Mouse (Mus musculus): ENCODE data around the gene Dennd2a. TPM values are rescaled to one million over a fixed set of nuclear protein-coding genes. Genes with fewer than 3 reads are reported as not detected.

Gene Dennd2a
- polyA plus RNA-seq (2017; shearing (Covaris generic)) = 1.5 TPM

DNA sequence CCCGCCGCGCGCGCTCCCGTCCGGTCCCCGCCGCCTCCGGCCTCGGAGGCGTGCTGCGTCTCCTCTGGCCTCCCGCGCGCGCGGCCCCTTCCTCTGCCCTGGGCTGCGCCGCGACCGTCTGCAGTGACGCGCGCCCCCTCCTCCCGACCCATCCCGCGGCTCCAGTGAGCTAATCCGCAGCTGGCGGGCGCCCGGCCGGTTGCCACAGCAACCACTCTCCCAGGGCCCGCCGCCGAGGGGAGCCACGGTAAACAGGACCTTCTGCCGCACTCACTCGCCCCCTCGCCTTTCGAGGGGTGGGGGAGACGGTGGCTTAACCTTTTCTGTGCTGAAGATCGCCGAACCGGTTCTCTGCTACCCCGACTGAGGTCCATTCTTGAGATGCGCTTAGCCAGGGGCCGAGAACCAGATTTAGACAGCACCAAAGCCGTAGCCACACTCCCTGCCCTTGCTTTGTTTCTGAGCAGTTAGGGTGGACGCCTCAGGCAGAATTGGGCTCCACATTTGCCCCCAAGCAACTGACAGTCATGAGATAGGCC, at the start of gene Dennd2a:
Dennd2a (minus strand) TSS at position 145 of the 539 bp plus-strand sequence.

DNA sequence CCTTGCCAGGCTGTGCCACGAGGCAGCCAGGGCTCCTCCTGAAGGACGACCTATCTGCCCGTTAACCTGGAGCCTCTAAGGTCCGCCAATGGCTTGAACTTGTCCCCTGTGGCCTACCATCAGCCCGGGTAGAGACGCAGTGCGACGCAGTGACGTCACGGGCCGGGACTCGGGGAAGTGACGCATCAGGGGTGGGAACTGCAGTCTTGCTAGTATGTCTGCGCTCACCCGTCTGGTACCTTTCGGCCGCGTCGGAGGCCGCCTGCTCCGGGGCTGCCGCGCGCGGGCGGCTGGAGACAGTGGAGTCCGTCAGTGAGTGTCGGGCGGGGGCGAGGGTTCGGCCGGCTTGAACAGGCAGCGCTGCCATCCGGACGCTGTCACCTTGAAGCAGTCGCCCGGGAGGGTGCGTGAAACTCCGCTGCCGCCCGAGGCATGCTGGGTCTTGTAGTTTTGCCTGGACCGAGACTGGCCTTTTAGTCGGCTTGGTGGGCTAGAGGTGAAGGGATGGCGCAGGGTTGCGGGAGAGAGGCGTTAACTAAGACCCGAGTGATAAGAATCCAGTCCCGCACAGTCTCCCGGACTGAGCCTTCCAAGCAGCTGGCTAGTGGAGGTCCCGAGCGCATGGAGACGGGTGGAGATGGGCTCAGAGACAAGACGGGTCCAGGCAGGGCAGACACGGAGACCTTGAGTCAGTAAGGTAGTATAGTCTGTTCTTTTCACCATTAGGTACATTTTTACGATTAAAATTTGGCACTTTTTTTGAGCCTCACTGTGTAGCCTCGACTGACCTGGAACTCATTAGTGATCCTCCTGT, 34.9 kb upstream of the Dennd2a start, which contains the start of gene Ndufb2:
Ndufb2 (plus strand) TSS at position 174 of the 814 bp plus-strand sequence.

DNA sequence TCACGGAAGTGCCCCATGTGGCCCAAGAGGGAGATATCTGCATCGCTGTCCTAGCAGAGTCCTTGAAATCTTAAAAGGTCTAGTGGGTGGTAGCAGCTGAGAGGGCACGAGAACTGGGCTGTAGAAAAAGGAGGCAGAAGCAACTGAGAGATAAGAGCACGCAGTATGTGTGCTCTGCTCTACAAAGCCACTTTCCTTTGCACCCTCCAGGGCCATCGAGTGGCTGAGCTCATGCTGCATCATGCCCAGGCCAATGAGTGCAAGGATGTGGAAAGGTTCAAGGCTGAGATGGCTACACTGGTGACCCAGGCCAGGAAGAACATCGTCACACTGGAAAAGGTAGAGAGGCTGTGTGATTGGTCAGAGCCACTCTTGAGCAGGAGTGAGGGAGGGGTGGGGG, 27.9 kb upstream of the Dennd2a start, which contains the start of gene Gm42420:
Gm42420 (plus strand) TSS at position 237 of the 400 bp plus-strand sequence.

DNA sequence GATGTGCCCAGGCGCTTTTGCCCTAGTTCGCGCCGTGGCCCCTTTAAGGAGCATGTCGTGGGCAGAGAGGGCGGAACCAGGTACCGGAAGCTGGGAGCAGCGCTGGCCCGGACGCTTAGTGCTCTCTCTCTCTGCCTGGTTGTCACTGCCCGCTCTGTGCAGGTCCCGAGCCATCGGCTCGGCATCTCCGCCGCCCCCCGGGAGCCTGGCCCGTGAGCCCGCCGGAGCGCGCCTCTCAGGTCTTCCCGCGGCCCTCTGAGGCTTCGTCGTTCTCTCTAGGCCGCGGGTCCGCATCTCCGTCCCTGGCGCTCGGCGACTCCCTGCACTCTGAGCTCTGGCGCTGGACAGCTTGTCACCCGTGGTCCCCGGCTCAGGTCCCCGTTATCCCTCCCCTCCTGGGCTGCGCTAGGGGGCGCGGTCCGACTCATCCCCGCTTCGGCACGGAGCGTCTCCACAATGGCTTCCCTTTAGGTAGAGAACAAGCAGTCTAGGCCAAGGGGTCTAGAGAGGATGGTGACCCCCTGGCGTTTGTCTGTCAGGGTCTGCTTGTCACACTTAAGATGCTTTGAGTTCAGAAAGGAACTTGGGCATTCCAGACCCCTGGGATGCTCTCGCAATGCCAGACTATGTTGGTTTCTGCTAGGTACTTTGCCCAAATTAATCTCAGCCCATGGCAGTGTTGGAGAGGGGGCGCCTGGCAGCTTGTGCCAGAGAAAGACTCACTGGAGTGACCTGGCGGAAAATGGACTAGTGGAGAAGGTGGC, 16.3 kb upstream of the Dennd2a start, which contains the start of gene Adck2:
Adck2 (plus strand) TSS at position 83 of the 764 bp plus-strand sequence.

DNA sequence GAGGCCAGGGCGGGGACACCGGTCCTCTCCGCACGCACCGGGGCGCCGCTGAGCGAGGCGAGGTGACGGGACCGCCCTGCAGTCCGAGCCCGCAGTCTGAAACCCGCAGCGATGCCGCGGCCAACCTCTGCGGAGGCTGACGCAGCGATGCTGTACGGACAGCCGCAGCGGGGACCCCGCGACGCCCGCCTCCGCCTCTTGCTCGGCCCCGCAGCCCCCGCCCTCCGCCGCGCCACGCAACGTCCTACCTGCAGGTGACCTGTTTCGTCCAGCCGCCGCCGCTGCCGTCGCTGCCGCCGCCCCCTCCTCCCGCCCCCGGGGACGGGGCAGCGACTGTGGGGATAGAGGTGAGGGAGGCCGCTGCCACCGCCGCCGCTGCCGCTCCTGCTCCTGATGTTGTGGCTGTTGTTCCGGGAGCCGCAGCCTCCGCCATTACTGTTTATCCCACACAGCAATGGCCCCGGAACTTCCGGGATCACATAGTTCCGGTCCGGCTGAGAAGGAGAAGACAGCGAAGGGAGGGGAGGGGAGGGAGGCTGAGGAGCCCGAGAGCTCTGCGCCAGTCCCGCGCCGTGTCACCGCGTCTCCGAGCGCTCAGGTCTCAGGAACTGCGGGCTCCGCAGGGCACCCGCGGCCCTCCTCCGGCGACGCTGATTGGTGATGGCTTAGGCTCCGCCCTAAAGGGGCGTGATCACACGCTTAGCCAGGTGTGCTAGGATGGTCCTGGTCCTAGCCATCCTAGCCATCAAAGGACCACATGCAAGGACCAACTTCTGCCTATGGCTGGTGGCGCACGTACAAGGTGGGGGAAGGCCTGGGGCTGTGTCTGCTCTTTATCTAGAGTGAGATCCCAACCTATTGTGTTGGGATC, 137.6 kb downstream of the Dennd2a start, which contains the start of gene Mkrn1:
Mkrn1 (minus strand) TSS at position 612 of the 871 bp plus-strand sequence.

Other genes with a start within 250 kb of the Dennd2a start
- gene Slc37a3, start 180.2 kb downstream of the Dennd2a start, polyA plus RNA-seq (2017; shearing (Covaris generic)) = 64.6 TPM
- 29.6 TPM for gene Rab19, start 176.7 kb downstream of the Dennd2a start, polyA plus RNA-seq (2017; shearing (Covaris generic))
- gene Mkrn1, start 137.4 kb downstream of the Dennd2a start, polyA plus RNA-seq (2017; shearing (Covaris generic)) = 235 TPM
- 40.0 TPM for gene Adck2, start 16.0 kb upstream of the Dennd2a start, polyA plus RNA-seq (2017; shearing (Covaris generic))
- gene Gm42420, start 27.9 kb upstream of the Dennd2a start, polyA plus RNA-seq (2017; shearing (Covaris generic)) = not detected
- 91.8 TPM for gene Ndufb2, start 34.7 kb upstream of the Dennd2a start, polyA plus RNA-seq (2017; shearing (Covaris generic))
- 26.5 TPM for gene Braf, start 167.6 kb upstream of the Dennd2a start, polyA plus RNA-seq (2017; shearing (Covaris generic))

All from effector memory CD4-positive, alpha-beta T cell, adult 7 months (primary cell).